Mouse (Mus musculus): ENCODE results near the gene Ifit3b.
"Not testable (repeated sequence)": the region's sequence is repeated elsewhere in the genome, so short reads cannot be mapped to it uniquely, and the experiment has no call there.

DNA sequence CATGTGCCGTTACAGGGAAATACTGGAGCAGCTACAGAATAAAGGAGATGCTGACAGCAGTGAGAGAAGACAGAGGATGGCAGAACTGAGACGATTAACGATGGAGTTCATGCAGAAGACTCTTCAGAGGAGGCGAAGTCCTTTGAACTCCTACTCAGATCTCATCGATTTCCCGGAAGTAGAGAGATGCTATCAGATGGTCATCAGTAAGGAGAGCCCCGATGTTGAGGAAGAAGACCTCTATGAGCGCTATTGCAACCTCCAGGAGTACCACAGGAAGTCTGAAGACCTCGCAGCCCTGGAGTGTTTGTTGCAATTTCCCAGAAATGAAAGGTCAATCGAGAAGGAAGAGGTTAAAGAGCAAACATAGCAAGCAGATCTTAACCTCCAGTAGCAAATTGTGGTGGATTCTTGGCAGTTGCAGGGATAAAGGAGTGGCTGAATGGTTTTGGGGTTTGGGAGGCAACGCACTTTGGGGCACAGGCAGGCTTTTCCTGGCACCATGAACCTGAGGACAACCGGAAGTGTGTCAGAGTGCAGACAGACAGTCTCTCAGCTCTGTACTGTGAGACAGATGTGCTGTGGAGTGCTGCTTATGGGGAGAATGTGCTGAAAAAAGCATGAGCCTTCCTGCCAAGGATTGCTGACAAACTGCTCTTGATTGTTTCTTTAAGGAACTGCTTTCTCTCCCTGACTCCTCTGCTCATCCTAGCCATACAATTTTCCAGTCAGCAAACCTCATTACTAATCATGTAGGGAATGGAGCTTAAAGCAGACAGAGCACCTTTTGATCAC, 19.7 kb upstream of the Ifit3b start:
- TF ChIP-seq CTCF (conservative IDR thresholded peaks at IDR 0.05; ENCODE audit: low read length); NANOG (IDR thresholded peaks at IDR 0.05; ENCODE audit: borderline replicate concordance, low read length); POU5F1 (IDR thresholded peaks at IDR 0.05; ENCODE audit: borderline replicate concordance, low read length): not testable (repeated sequence)
